Mouse (Mus musculus): ENCODE measurements around the gene Ccdc88b. TPM values are rescaled to one million over a fixed set of nuclear protein-coding genes. Genes with fewer than 3 reads are reported as not detected.

Gene Ccdc88b
- total and polyA plus RNA-seq, 2 experiments from 2014 or later, result 1.5 to 1.8 TPM

GRCm38 (mm10) chr19:6841292-6841597 is 16.8 kb downstream of the Ccdc88b start:
- no peak for DNase-seq (ENCODE audit: low spot score)
- no peak for ATAC-seq
- H3K9me3 ChIP-seq (ENCODE audit: low read length), result no peaks in the 10 kb centered on the region
- no peak overlapping the region for H3K4me3 ChIP-seq (ENCODE audit: low read length)
- TF ChIP-seq CTCF (IDR thresholded peaks at IDR 0.05; ENCODE audit: low read depth), result no peak
- WGBS, result 27% methylated on average over 3 of the region's 3 CpGs
- H3K4me2 ChIP-seq (ENCODE audit: low read depth, low read length), result peak overlapping the region; percentile 99; the same call in 1 of the 2 replicates
- H3K9ac ChIP-seq (replicated peaks; ENCODE audit: low read length), result no peak overlapping the region
- H3K27me3 ChIP-seq (ENCODE audit: insufficient read depth, low read length), result no peaks in the 10 kb centered on the region
- no peak overlapping the region for H3K27ac ChIP-seq
- H3K36me3 ChIP-seq (ENCODE audit: insufficient read depth, low read length), result peaks cover 8% of the 10 kb centered on the region; the same call in 1 of the 2 replicates
- peaks cover 8% of the 10 kb centered on the region; the same call in 1 of the 2 replicates for H3K4me1 ChIP-seq (ENCODE audit: insufficient read depth, low read length)

GRCm38 (mm10) chr19:6840475-6841291 is 17.3 kb downstream of the Ccdc88b start, which contains the start of gene Rps6ka4:
TSS of gene Rps6ka4 (minus strand) at chr19:6840636.
- WGBS, result 3% methylated on average over 42 of the region's 44 CpGs
- peak within 1 kb of the TSS; percentile 64 for H3K4me3 ChIP-seq (ENCODE audit: low read length)
- no peaks in the 10 kb centered on the region for H3K9me3 ChIP-seq (ENCODE audit: low read length)
- H3K27ac ChIP-seq, result peak within 1 kb of the TSS; percentile 56
- peak within 1 kb of the TSS; percentile 80 for H3K9ac ChIP-seq (replicated peaks; ENCODE audit: low read length)
- no peak for TF ChIP-seq CTCF (IDR thresholded peaks at IDR 0.05; ENCODE audit: low read depth)
- no peaks in the 10 kb centered on the region for H3K27me3 ChIP-seq (ENCODE audit: insufficient read depth, low read length)
- peak; percentile 69 for DNase-seq (ENCODE audit: low spot score)
- H3K36me3 ChIP-seq (ENCODE audit: insufficient read depth, low read length), result peaks cover 8% of the 10 kb centered on the region; the same call in 1 of the 2 replicates
- ATAC-seq, result peak; percentile 86
- H3K4me1 ChIP-seq (ENCODE audit: insufficient read depth, low read length), result peaks cover 8% of the 10 kb centered on the region; the same call in 1 of the 2 replicates
- peak within 1 kb of the TSS; percentile 99 for H3K4me2 ChIP-seq (ENCODE audit: low read depth, low read length)

- Histone ChIP-seq H3K27ac (peak overlapping the region; percentile 56), H3K4me1 (ENCODE audit: insufficient read depth, low read length) (peaks cover 8% of the 10 kb centered on the region; the same call in 1 of the 2 replicates), H3K27me3 (ENCODE audit: insufficient read depth, low read length) (no peaks in the 10 kb centered on the region), H3K9me3 (ENCODE audit: low read length) (no peaks in the 10 kb centered on the region), H3K4me2 (ENCODE audit: low read depth, low read length) (peak overlapping the region; percentile 99), H3K4me3 (ENCODE audit: low read length) (peak overlapping the region; percentile 64), H3K9ac (replicated peaks; ENCODE audit: low read length) (peak overlapping the region; percentile 80), H3K36me3 (ENCODE audit: insufficient read depth, low read length) (peaks cover 8% of the 10 kb centered on the region; the same call in 1 of the 2 replicates)
- ATAC-seq (peak; percentile 70), DNase-seq (ENCODE audit: low spot score) (peak; percentile 59)
- 1% methylated on average over 42 of the region's 46 CpGs for WGBS
- TF ChIP-seq CTCF (IDR thresholded peaks at IDR 0.05; ENCODE audit: low read depth), result no peak
These were observed 18.2 kb downstream of the Ccdc88b start for GRCm38 (mm10) chr19:6839615-6840474.

GRCm38 (mm10) chr19:6832363-6832762 is 25.6 kb downstream of the Ccdc88b start:
- peaks cover 4% of the 10 kb centered on the region; the same call in 1 of the 2 replicates for H3K36me3 ChIP-seq (ENCODE audit: insufficient read depth, low read length)
- H3K9me3 ChIP-seq (ENCODE audit: low read length), result no peaks in the 10 kb centered on the region
- ATAC-seq (no peak), DNase-seq (ENCODE audit: low spot score) (no peak)
- H3K9ac ChIP-seq (replicated peaks; ENCODE audit: low read length), result no peak overlapping the region
- H3K4me3 ChIP-seq (ENCODE audit: low read length), result no peak overlapping the region
- WGBS, result 90% methylated on average over 8 of the region's 8 CpGs
- no peaks in the 10 kb centered on the region; the same call in 1 of the 2 replicates for H3K4me1 ChIP-seq (ENCODE audit: insufficient read depth, low read length)
- TF ChIP-seq CTCF (IDR thresholded peaks at IDR 0.05; ENCODE audit: low read depth), result no peak
- no peak overlapping the region for H3K27ac ChIP-seq
- no peaks in the 10 kb centered on the region; the same call in 1 of the 2 replicates for H3K27me3 ChIP-seq (ENCODE audit: insufficient read depth, low read length)
- H3K4me2 ChIP-seq (ENCODE audit: low read depth, low read length), result no peak overlapping the region

GRCm38 (mm10) chr19:6831331-6831730 is 26.7 kb downstream of the Ccdc88b start:
- ATAC-seq, result peak; percentile 58
- WGBS, result 18% methylated on average over 17 of the region's 17 CpGs

More at GRCm38 (mm10) chr19:6831331-6831730, 26.7 kb downstream of the Ccdc88b start:
- no peaks in the 10 kb centered on the region for H3K9me3 ChIP-seq (ENCODE audit: low read length)
- H3K36me3 ChIP-seq (ENCODE audit: insufficient read depth, low read length), result no peaks in the 10 kb centered on the region
- peak overlapping the region; percentile 36 for H3K4me3 ChIP-seq (ENCODE audit: low read length)
- DNase-seq (ENCODE audit: low spot score), result peak; percentile 59
- H3K4me1 ChIP-seq (ENCODE audit: insufficient read depth, low read length), result no peaks in the 10 kb centered on the region; the same call in 1 of the 2 replicates
- H3K4me2 ChIP-seq (ENCODE audit: low read depth, low read length), result peak overlapping the region; percentile 56
- TF ChIP-seq CTCF (IDR thresholded peaks at IDR 0.05; ENCODE audit: low read depth), result no peak
- no peaks in the 10 kb centered on the region; the same call in 1 of the 2 replicates for H3K27me3 ChIP-seq (ENCODE audit: insufficient read depth, low read length)
- peak overlapping the region; percentile 35; the same call in 1 of the 2 replicates for H3K9ac ChIP-seq (replicated peaks; ENCODE audit: low read length)
- H3K27ac ChIP-seq, result peak overlapping the region; percentile 33; the same call in 1 of the 2 replicates

Data from hindbrain, postnatal 0 days (tissue).